Mouse (Mus musculus): ENCODE results near the gene Tnrc6a.

Gene Tnrc6a

DNA sequence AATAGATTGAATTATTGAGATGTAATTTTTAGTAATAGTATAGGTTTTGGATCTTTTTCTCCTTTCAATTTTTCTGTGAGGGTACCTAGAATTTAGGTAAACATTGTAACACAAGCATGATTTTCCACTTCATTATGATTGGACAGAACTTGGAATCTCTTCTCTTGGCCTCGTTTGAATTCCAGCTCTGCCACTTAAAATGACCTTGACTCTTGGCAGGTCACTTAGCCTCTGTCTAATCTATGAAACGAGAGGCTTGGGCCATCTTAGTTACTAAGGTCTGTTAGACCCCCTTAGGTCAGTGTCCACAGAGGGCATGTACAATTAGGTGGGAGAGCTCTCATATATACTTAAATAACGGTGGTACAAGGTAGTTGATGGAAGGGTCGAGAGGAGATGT, 2.4 kb downstream of the Tnrc6a start:
- no peak for DNase-seq

DNA sequence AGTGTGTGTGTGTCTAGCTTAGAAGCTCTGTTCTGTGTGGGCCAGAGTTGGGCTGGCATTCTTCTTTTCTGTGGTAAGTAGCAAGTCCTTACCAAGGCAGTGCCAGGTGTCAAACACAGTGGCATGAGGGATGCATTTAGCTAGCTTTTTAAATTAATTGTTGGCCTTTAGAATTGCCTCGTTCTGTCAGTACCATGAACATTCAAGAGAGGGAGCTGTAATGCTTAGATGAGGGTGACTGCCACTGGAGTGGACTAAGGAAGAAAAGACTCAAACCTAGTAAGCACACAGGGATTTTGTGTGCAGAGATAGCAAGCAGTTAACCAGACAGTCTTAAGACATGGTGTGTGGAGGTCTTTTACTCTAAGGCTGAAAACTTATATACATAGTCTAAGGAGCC, 3.6 kb downstream of the Tnrc6a start:
- no peak for DNase-seq

DNA sequence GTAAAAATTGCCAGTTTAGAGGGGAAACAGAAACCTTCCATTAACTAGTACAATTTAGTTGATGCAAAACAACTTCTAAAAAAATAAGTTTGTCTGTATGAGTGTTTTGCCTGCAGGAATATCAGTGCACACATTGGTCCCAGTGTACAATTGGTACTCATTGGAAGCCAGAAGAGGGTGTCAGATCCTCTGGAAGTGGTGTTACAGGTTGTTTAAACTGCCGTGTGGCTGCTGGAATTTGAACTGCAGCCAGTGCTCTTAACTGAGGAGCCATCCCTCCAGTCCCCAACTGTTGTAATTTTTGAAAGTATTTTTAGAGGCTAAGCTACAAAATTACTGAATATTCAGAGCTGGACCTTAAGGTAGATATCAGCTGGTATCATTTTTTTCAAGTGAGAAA, 4.3 kb downstream of the Tnrc6a start:
- DNase-seq, result no peak

DNA sequence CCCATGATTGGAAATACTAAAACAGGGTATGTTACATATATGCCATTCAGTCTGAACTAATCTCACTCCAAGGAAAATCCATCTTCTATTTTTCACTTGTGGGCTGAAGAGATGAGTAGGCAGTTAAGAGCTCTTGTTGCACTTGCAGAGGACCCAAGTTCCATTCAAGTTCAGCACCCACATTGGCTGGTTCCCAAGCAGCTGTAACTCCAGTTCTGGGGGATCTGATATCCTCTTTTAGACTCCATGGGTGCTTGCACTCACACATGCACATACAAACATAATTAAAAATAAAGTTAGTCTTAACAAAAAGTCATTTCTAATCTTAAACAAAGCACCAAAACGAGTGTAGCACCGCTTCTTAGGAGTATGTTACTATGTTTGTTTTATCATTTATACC, 5.4 kb downstream of the Tnrc6a start:
- DNase-seq, result no peak

DNA sequence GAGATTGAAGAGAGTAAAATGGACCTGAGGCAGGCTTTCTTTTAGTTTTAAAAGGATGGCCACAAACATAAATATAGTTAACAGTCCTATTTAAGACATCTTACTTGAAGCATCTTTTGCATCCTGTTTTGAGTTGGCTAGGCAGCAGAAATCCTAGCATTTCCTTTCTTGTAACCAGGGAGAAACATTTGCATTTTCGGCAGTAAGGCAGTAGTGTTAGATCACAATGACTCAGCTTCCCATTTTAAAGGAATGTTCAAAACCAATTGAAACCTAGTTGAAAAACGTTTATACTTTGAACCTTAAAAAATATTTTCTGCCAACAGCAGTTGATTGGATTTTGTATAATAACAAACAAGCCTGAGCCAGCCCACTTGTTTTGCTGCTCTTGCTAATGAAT, 6.5 kb downstream of the Tnrc6a start:
- DNase-seq, result no peak

DNA sequence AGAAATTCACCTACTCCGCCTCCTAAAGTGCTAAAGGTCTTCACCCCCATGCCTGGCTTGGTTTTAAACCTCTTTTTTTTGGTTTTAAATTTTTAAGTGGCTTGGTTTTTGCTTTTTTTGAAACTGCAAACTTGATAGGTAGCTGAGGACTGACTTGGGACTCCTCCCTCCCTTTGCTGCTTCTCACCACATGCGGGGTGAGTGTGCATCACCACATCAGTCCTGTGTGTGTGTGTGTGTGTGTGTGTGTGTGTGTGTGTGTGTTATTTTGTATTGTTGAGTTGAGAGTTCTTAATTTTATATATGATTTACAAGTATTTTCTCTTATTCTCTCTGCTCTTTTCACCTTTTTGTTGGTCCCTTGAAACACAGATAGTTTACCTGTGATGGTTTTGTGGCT, 8.7 kb downstream of the Tnrc6a start:
- DNase-seq, result no peak

DNA sequence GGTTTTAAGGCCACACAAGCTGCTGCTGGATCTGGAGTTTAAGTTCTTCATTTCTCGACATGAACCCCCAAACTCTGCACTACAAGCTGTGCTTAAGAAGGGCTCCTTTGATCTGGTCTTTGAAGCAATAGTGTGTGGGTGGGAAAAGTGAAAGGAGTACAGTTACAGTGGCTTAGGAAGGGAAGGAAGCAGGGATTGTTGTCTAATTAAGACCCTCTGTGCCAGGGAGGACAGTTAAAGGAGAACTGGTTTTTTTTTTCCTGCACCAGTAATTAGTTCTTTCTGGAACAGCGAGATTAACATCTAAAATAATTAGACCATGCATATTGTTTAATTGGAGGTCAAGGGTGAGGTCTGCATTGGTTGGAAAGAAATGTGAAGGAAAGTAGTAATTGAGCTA, 11.2 kb downstream of the Tnrc6a start:
- no peak for DNase-seq

DNA sequence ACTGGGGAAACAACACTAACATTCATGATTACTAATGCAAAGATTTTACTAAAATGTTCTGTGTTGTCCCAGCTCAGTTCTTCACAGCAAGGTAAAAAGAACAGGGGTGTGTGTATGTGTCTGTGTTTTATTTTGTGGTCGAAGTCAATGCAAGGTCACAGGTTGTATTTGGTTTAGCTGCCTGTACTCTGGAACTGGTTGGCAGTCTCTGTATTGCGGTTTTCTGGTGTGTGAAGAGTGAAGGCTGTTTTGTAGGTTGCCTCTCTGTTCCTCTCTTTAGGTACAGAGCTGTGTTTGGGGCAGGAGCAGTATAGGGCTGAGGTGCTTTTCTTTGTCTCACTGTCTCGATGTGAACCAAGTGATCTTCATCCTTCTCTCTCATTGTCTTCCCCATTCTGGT, 12.0 kb downstream of the Tnrc6a start:
- no peak for DNase-seq

DNA sequence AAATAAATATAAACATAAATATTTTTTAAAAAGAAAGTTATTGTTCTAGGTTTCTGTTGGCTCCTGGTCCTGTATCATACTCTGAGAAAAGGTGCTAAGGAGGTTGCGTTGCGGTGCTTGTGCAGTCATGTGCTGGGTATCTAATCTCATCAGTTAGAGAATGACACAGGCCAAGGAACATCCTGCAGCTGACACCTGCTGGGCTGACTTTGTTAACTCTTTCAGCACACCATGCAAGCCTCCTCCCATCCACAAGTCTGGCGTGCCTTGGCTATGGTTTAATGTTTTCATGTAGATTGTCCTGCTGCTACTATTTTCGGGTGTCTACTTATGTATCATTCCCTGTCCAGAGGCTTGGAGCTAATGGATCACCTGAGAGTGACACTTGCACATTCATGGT, 14.3 kb downstream of the Tnrc6a start:
- DNase-seq, result no peak

DNA sequence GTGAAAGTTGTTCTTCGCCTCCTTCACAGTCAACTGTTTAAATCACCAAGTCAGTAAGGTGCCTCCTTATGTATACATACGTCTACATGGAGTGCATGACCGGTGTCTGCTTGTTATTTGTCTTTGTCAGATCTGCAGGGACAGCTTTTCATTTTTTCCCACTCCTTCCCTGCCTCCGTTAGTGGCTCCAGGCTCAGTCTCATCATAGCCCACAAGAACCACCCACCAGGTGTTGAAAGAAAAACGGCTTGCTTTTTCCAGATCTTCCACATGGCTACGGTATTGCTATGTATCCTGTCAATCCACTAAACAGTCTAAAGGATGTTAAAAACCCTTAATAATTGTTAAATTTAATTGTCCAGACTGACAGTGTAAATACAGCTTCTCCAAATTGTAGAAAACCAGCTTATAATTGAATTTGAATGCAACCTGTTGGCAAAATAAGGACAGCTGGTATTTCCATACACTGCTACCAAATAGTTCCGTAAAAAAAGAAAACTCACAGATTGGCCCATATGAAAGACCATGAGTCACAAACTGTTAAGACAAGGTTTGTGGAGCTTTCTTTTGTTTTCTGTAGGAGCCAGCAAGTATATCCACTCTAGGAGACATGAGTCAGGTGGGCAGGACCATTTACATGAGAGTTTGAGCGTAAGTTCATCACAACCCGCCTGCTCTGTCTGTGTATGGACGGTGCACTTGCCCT, 22.6 kb downstream of the Tnrc6a start:
- no peak for DNase-seq

DNA sequence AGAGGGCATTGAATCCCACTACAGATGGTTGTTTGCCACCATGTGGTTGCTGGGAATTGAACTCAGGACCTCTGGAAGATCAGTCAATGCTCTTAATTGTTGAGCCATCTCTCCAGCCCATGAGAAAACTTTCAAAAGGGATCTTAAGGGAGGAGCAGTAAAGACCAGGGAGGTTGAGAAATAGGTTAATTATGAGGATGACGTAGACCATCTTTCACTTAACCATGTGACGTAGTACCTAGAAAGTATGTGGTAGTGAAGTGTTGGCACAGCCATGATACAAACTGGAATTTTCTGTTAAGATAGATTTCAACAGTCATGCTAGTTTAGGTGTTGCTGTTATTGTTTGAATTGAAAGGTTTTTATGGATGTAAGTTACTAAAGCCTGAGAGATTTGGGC, 24.1 kb downstream of the Tnrc6a start:
- no peak for DNase-seq

DNA sequence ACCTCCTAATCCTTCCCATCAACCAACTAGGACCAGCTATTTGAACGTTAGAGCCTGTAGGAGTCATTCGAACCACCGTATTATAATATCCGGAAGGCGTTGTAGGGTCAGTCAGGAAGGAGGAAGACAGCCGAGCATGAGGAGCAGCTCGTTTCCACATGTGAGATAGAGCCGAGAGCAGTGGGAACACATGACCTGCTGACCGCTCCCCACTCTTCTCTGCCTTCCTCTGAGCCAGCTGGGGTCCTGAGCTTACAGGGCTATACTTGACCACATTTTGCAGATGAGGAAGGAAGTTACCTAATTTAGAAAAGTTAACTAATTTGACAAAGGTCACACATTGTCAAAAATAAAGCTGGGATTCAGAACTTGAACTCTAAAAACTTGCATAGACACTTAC, 25.2 kb downstream of the Tnrc6a start:
- no peak for DNase-seq

DNA sequence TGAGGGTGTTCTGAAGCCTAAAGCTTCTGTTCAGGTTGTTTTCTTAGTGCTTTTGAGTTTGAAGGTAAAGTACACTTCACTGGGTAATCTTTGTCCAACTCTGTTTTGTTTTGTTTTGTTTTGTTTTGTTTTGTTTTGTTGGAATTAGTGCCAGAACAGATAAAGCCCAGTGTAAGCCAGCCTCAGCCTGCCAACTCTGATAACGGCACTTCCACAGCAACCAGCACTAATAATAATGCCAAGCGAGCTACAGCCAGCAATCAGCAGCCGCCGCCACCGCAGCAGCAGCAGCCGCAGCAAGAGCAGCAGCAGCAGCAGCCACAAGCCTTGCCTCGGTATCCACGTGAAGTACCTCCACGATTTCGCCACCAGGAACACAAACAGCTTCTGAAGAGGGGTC, 38.7 kb downstream of the Tnrc6a start:
- no peak for DNase-seq

DNA sequence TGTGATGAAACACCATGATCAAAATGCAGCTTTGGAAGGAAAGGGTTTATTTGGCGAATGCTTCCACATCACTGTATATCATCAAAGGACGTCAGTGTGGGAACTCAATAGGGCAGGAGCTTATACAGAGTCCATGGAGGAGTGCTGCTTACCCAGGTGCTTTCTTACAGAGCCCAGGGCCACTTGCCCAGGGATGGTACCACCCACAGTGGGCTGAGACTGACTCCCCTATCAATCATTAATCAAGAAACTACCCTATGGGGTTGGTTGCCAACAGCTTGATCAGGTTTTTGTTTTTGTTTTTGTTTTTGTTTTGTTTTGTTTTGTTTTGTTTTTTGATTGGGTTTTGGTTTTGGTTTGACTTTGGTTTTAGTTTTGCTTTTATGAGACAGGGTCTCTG, 43.8 kb downstream of the Tnrc6a start:
- no peak for DNase-seq

DNA sequence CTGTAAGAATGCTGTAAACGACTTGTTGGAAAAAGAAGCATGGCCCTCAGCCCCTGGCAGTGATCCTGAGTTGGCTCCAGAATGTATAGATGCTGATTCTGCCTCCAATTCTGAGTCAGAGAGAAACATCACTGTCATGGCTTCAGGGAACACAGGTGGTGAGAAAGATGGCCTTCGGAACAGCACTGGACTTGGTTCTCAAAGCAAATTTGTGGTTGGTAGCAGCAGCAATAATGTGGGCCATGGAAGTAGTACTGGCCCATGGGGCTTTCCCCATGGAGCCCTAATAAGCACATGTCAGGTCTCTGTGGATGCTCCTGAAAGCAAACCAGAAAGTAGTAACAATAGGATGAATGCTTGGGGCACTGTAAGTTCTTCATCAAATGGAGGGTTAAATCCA, 45.9 kb downstream of the Tnrc6a start:
- DNase-seq, result no peak

DNA sequence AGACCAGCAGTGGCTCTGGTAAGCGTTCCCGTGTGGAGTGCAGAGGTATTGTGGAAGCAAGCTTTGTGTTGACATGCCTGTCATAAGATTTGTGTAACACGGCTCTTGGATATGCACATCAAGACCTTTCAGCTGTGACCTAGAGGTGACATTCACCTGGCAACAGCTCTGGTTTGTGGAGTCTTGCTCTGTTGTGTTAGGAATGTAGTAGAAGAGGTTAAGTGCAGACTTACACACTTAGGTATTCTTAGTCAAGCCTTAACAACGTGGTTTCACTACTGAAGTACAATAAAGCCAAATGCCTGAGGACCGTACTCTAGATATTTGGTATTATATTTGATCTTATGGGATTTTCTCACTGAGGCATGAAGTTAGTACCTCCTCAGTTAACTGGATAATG, 48.4 kb downstream of the Tnrc6a start:
- no peak for DNase-seq

DNA sequence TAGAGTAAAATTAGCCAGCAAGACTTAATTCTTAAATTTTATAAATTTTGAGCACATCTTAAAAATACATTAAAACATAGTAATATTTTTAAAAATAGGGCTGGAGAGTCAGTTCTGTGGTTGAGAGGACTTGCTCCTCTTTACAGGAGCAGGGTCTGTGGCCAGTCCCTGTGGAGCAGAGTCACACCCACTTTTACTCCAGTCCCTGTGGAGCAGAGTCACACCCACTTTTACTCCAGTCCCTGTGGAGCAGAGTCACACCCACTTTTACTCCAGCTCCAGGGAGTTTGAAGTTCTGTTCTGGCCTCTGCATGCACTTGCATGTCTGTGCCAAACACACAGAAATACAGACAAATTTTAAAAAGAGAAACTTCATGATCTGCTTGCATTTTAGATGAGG, 53.5 kb downstream of the Tnrc6a start:
- DNase-seq, result no peak

DNA sequence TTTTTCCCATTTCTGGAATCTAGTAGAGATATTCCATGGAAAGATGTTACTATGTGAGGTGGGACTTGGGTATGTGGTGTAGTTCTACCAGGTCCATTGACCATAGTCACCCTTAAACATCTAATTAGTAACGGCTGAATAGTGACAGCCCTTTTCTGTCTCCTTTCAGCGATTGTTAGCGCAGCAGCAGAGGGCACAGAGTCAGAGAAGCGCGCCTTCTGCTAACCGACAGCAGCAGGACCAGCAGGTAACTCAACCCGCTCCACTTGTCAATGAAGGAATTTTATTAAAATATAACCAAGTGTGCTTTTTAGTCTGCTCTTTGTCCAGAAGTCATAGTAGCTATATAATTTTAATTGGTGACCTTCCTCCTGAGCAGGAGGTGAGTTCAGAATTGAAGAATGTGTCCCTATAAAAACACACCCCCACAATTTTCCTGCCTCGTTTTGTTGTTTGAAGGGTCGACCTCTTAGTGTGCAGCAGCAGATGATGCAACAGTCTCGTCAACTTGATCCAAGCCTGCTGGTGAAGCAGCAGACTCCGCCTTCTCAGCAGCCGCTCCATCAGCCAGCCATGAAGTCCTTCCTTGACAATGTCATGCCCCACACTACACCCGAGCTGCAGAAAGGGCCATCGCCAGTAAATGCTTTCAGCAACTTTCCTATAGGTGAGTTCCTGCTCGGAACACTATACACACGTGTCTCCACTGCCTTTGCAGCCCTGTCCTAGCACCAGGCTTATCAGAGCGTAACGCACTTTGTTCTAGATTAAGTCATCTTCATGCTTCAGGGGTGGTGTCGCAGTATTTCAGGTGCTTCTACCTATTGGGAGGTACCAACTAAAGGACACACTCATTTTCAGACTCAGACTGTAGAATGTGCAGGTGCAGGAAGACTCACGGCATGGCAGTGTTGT, 58.4 kb downstream of the Tnrc6a start:
- peak; percentile 41 for DNase-seq

DNA sequence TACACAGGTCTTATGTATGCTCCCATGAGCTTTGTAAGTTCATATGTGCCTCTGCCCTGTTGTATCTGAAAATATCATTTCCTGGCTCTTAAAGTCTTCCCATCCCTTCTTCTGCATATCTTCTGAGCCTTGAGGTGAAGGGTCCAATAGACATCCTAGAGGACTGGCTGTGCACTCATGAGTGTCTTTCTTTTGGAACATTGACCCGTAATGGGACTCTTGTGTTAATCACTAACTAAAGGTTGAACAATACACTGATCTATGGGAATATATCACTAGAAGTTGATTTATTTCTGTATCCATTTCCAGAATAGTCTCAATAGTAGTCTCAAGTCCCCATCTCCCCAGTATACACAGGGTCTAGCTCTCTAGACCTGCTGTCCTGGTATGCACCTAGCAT, 61.2 kb downstream of the Tnrc6a start:
- DNase-seq, result no peak

DNA sequence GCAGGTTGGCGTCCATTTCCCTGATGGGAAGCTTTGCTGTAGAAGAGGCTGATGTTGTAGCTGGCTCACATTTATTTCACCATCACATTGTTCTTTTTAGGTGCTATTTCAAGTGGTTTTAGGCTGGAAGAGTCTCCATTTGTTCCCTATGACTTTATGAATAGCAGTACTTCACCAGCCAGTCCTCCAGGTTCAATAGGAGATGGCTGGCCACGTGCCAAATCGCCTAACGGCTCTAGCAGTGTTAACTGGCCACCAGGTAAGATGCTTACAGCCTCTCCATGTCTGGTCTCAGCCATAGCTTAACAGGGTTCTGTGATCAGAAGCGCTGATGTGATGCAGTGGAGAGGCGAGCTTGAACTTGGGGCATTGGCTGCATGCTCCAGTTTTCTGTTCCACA, 62.8 kb downstream of the Tnrc6a start:
- DNase-seq, result no peak

DNA sequence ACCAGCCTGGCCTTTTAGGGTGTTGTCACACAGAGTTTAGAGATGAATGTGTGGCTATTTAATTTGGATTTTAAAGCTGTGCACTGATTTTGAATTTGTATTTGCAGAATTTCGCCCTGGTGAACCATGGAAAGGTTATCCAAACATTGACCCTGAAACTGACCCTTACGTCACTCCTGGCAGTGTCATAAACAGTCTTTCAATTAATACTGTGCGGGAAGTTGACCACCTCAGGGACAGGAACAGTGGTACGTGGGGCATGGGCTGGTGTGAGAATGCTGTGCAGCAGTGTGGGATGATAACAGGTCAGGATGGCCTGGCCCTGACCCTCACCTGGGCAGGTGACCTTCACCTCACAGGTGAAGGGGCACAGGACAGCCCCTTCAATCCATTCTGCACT, 63.6 kb downstream of the Tnrc6a start:
- no peak for DNase-seq

DNA sequence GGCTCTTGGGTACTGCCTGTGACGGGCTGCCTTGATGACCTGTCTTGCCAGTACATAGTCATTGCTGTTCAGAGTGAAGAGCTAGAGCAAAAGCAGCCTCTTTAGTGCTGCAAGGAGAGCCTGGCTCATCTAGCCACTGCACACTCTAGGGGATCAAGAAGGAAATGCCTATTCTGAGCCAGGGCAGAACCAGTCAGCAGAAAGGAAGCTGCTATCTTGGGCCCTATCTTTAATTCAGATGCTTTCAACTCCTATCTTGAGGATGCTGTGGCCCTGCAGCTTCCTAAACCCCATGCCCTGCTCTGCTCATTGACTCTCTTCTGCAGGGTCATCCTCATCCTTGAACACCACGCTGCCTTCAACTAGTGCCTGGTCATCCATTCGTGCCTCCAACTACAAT, 64.8 kb downstream of the Tnrc6a start:
- DNase-seq, result no peak

DNA sequence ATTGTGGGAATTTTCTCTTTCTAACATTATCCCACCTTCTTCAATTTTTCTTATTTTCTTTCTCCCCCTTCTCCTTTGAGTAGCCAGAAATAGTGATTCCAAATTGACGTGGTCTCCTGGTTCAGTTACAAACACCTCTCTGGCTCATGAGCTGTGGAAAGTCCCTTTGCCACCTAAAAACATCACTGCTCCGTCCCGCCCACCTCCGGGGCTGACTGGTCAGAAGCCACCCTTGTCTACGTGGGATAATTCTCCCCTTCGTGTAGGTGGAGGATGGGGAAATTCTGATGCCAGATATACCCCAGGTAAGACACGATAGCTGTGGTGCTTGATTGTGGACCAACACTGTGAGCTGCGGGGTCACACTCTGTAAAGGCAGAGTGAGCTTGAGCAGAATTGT, 66.1 kb downstream of the Tnrc6a start:
- DNase-seq, result no peak

DNA sequence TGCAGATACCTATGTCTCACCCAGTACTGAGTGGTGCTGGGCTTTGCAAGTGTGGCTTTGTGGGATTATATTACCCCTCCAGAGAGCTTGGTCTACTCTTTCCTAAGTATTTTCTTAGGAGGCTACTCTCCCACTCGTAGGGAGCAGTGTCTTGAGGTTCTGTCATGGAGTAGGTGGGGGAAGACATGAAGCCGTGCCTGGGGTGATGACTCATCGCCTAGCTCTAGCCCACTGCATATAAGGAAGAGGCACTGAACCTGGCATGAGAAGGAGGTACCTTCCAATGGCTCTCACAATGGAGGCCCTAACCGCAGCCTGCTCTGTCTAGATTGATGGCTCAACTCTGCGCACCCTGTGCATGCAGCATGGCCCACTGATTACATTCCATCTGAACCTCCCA, 68.0 kb downstream of the Tnrc6a start:
- no peak for DNase-seq

DNA sequence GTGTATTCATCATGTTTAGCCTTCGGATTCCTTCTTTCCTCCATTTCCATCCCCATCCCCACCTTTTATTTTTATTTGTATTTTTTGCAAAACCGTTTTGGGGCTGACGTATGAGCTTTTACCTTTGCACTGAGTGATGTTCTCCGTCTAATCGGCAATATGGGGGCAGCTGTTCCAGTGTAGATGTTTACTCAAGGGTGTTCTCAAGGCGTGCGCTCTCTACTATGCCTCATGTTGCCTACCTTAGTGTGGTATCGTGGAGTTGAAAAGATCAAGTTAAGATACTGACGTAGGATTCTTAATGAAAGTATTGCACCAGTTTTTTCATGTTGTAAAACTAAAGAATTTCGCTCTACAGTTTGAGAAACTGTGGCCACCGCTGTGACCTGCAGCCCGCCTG, 69.5 kb downstream of the Tnrc6a start:
- DNase-seq, result no peak

Data from lung, postnatal 10 days (tissue).